Mouse (Mus musculus): ENCODE measurements at regions not wholly inside any gene's neighbourhood (a gene's known extent, or its start where the extent isn't known, plus 50 kb on each side); places are given as distances from the start of the nearest gene placed in this dataset.

DNA sequence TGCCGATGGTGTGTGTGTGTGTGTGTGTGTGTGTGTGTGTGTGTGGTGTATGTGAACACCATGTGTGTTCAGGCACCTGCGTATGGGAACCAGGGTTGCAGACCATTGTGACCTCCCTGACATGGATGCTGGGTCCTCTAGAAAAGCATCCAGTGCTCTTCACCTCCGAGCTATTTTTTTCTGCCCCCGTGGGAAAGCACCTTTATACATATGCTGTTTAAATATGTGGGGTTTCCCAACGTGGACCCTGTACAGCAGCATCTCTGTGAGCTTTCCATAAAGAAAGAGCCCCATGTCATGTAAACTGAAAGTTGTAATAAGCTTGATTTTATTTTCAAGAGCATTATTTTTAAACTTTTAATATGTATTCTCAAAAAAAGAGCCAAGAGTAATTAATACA, 126.6 kb downstream of the Cyp26a1 start:
- TF ChIP-seq CTCF (IDR thresholded peaks at IDR 0.05; ENCODE audit: low read depth, low read length) (no peak), POLR2AphosphoS5 (IDR thresholded peaks at IDR 0.05; ENCODE audit: insufficient replicate concordance, low read depth, low read length) (no peak), GATA1 (IDR thresholded peaks at IDR 0.05; ENCODE audit: borderline replicate concordance, low read length) (no peak)

All from G1E (cell line).